Mouse (Mus musculus): ENCODE measurements around the gene Tceal5. TPM values are rescaled to one million over a fixed set of nuclear protein-coding genes. Genes with fewer than 3 reads are reported as not detected.

Gene Tceal5
- 16.5 and 19.9 TPM in 2 replicates for polyA plus RNA-seq (2012; rRNA removed)

GRCm38 (mm10) chrX:136203664-136204066 lies at the start of gene Tceal5:
TSS of gene Tceal5 (minus strand) at chrX:136203876.

GRCm38 (mm10) chrX:136244574-136245229 lies 41.0 kb upstream of the Tceal5 start, which contains the start of gene Tceal9:
TSS of gene Tceal9 (plus strand) at chrX:136245079.

GRCm38 (mm10) chrX:136214729-136215677 lies 11.3 kb upstream of the Tceal5 start, which contains the start of the genes Tceal7 and Bex1:
TSS of gene Tceal7 (plus strand) at chrX:136214779.
TSS of gene Bex1 (minus strand) at chrX:136215513.

GRCm38 (mm10) chrX:136172118-136172551 lies 31.5 kb downstream of the Tceal5 start, which contains the start of gene Tceal8:
TSS of gene Tceal8 (minus strand) at chrX:136172342.

Other genes starting within 250 kb of the Tceal5 start
- 8.3 and 9.7 TPM in 2 replicates for gene Arxes2, start 210.1 kb downstream of the Tceal5 start, polyA plus RNA-seq (2012; rRNA removed)
- gene Arxes1, start 170.5 kb downstream of the Tceal5 start, polyA plus RNA-seq (2012; rRNA removed), result 2.6 and 3.1 TPM in 2 replicates
- 102 and 103 TPM in 2 replicates for gene Bex2, start 135.6 kb downstream of the Tceal5 start, polyA plus RNA-seq (2012; rRNA removed)
- 0.46 and 0.54 TPM in 2 replicates for gene Nxf3, start 118.6 kb downstream of the Tceal5 start, polyA plus RNA-seq (2012; rRNA removed)
- gene Bex4, start 64.9 kb downstream of the Tceal5 start, polyA plus RNA-seq (2012; rRNA removed), result 156 and 169 TPM in 2 replicates
- 106 and 123 TPM in 2 replicates for gene Tceal8, start 31.5 kb downstream of the Tceal5 start, polyA plus RNA-seq (2012; rRNA removed)
- gene Tceal7, start 10.9 kb upstream of the Tceal5 start, polyA plus RNA-seq (2012; rRNA removed), result 0.20 and 3.1 TPM in 2 replicates
- 184 and 188 TPM in 2 replicates for gene Bex1, start 11.6 kb upstream of the Tceal5 start, polyA plus RNA-seq (2012; rRNA removed)
- gene Tceal9, start 41.2 kb upstream of the Tceal5 start, polyA plus RNA-seq (2012; rRNA removed), result 145 and 156 TPM in 2 replicates
- 235 and 241 TPM in 2 replicates for gene Bex3, start 66.4 kb upstream of the Tceal5 start, polyA plus RNA-seq (2012; rRNA removed)

All from liver, embryonic 14 days (tissue).